Mouse (Mus musculus): Measurements from ENCODE around the gene Ankrd44. TPM values are rescaled to one million over a fixed set of nuclear protein-coding genes. Genes with fewer than 3 reads are reported as not detected.

Ankrd44 gene
- total and polyA plus RNA-seq, 3 experiments: 2.3 to 17.0 (median 12.7) TPM

DNA sequence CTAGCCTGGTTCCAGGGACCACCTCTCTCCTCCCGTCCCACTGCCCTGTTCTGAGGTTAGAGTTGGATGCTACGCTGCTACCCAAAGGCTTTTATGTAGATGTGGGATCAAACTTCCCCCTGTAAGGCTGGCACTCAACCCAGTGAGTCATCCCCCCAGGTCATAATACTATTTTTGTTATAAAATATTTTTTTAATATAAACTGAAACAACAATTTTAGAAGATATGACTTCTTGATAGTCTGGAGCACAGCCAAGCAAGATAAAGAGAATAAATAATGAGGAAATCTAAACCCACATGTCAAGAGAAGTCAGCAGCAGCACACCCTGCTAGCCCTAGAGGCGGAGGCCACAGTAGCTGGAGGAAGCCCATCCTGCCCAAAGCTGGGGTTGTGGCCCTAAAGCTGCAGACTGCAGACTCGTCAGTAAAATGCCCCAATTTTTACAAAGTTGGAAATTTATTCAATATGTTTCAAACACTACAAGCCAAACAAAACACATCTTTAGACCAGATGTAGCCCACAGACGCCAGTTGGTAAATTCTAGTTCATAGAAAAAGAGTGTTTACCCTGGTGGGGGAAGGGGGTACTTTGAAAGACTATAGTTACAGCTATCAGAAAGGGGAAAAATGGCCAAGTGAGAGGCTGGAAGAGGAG lies 79.7 kb downstream of the Ankrd44 start:
- no peak for DNase-seq

DNA sequence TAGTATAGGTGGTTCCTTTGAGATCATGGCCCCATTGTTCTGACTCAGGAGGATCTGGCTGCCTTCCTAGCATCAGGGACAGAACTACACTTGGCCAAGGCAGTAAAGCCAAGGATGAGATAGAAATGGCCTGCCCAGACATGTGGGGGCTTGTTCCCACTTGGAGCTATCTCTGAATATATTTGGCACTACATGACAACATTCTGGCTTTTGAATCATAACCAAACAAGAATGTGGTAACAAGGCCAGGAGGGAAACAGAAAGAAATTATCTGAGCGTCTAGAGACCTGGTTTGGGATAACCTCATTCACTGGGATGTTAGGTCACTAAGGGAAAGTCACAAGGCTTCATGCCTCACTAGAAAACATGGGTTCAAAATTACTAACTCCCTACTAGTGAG lies 81.8 kb downstream of the Ankrd44 start:
- no peak for DNase-seq

DNA sequence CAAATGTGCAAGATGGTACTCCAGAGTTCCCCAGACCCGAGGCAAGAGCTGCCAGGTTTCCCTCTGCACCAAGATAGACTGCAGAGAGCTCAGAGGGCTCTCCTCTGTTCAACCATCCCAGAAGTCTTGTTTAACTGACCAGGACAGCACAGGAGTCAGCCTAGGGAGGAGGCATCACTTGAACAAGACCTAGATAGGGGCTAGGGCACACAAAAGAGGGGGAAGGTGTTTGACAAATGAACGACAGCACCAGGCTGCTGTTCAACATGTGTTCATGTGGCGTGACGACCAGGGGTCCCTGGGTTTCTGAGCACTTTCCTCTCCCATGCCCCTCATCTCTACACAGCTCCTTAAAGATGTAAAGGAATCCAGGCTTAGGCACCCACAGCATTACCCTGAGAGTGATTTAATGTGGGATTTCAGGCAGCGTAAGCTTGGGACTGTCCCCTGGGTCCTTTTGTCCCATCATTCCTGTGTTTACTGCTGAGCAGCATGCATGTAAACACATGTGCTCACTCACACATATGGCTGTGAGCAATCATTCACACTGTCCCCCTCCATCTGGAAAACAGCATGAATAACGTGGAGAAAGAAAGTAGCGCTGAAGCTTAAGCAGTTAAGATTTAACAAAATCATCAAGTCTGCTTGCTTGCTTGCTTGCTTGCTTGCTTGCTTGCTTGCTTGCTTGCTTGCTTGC lies 83.3 kb downstream of the Ankrd44 start:
- DNase-seq: no peak

DNA sequence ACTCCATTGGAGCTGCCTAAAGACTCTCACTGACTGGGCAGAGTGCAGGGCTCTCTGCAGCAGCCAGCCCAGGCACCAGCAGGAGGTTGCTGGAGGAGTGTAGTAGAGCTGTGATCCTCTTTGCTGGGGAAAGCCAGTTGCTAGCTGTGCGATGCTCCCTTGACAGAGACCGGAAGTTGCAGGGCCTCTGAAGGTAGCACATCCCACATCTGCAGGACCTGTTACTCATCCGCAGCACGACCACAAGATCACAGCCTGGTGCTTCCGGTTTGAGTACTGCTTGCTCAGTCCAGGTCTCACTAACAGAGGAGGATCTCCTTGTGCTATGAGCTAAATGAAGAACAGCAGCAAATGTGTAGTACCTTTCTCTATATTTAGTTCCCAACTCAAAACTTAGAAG lies 84.4 kb downstream of the Ankrd44 start:
- DNase-seq: no peak

DNA sequence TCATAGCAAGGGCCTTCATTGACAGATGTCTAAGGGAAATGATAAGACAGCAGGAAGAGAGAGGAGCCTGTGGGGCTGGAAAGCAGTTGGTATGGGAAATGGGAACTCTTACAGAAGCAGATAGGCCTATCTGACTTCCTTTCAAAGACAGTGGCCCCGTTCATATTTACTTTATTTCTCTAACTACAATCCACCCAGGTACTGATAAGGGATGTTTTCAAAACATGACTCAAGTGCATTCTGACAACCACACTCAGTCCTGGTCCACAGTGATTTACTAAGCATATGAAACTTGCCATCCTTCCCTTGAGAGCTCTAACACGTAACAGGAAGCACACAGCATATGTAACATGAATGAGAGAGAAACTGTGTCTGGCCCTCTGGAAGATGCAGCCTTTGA lies 86.1 kb downstream of the Ankrd44 start:
- DNase-seq: no peak

DNA sequence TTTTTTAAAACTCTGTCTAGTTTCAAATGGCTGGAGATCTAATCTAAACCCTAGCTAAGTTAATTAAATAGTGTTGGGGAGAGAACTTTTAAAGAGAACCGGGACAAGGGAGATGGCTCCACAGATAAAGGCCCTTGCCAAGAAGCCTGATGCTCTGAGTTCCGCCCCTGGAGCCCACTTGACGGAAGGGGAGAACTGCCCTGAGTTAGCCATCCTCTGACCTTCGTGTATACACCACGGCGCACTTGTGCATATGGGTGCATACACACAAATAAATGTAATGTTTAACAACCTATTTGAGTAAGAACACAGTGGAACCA lies 87.7 kb downstream of the Ankrd44 start:
- DNase-seq: no peak

DNA sequence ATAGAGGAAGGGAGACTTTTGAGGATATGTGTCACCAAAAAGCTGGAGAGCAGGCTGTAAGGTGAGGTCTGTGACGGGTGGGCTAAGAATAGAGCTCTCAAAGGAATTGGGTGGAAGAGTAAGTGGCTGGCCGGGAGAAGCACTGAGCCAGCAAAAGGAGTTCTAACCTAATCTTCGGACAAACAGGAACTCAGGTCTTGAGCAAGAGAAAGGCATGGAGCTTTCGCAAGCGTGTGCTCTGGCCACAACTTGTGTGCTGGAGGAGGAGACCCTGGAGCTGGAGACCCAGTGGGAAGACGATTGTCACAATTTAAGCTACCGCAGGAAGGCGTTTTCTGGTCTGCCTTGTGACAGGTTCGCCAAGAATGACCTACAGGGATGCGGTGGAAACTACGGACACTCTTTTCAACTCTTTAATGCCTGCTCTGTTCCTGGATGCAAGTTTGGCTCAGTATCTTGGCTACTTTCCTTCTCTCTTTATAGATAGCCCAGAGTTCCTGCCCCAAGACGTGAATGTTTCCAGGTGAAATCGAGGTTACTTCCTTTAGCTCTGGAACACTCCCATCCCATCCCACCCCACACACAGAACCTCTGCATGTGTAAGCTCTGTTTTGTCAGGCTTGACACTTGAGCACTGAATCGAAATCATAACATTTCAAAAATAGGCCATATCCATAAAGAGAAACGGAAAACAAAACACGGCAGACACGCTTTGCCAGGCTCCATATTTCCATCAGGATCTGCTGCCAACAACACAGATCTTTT lies 88.3 kb downstream of the Ankrd44 start:
- DNase-seq: peak; percentile 33

DNA sequence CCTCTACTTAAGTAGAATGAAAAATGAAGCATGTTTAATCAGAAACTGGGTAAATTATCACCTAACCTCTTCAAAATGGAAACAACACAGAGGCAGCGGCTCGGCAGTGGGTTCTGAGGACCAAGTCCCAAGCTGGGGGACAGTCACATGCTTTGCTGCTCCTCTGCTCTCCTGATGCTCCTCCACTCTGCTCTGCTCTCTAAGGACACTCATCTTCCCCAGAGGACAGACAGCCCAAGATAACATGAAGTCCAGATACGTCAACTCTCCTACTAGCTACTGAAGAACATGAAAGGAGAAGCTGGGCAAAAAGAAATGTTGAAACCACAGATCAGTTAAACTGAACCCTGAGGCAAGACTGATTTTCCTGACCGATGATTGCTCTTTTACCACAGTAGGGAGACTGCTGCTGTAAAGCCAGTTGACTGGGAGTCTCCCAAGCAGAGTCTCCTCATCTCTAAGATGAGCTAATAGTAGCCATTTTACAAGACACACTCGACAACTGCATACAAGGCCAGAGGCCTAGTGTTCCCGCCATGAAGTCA lies 90.5 kb downstream of the Ankrd44 start:
- DNase-seq: no peak

DNA sequence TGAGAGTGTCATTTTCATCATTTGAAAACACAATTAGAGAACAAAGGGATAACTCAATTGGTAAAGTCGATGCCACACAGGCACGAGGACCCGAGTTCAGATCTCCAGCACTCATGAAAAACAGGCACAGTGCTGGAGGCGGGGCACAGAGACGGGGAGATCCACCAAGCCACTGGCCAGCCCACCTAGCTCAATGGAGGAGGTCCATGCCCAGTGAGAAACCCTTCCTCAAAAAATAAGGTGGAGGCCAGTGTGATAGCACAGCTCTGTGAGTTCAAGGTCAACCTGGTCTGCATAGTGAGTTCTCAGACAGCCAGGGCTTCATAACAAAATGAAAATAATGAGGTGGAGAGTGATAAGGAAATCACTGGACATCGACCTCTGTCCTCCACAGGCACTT lies 93.0 kb downstream of the Ankrd44 start:
- no peak for DNase-seq

DNA sequence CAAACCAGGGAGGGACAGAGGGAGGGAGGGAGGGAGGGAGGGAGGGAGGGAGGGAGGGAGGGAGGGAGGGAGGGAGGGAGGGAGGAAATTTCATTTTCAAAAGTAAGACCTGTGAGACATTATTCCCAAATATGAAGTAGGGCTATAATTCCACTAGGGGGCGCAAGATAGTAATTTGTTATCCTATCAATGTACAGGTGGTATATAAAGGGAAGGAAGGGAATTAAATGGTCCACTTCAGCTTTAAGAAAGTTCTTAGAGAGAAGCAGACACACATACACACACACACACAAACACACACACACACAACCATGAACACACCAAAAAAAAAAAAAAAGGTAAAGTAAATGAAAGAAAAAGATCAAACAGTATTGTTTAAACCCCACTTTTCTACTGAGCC lies 93.4 kb downstream of the Ankrd44 start:
- peak; percentile 17 for DNase-seq

DNA sequence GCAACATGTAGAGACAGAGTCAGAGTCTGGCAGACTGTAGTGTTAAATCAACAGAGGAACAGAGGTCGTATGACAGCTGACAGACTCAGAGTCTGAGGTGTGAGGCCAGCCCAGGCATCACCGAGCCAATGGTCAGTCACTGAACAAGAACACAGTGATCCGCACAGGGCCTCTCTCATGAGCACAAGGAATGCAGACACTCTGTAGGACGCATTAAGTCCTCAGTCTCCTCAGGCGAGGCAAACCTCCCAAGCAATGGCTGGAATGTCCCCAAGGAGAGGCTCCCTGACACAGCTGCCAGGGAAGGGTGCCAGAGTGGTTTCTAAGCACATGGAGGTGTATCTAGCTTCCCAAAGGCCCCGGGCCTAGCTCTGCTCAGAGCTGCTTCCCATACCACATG lies 96.0 kb downstream of the Ankrd44 start:
- peak; percentile 23 for DNase-seq

DNA sequence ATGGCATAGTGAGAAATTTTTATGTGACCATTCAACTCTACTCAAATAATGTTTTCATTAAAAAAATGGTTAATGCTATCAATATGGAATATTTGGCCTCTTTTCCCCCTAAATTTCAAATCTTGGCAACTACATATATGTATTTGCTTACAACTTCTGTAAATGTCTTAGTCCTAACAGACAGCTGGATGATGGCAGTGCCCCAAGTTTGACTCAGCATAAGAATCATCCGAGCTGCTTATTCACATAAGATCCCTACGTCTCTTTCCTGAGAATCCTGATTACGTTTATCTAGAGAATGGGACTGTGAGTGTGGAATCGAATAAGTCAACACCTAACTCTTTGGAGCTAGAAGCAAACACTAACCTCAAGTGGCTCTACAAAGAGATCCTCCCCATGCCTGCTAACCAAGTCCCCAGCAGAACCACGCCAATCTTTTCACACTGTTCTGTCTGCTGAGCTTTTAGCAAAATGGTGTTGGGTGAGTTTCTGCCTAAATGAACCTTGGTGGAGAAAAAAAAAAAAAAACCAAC lies 96.4 kb downstream of the Ankrd44 start:
- no peak for DNase-seq

DNA sequence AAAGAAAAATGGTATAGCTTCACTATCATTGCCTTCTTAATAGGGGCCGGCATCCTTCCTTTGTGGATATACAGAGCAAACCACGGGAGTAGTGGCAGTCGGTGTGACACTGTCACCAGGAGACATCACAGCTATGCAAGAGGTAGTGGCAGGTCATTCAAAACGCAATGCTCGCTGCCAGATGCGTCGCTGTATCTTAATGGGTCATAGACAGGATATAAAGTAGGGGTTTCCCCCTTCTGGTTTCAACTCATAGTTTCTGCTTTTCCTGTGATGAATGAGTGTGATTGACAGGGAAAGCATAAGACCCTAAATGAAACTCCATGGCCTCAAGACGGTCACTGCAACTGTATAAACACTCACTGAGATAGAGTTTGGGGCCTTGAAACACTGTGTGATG lies 98.4 kb downstream of the Ankrd44 start:
- no peak for DNase-seq

DNA sequence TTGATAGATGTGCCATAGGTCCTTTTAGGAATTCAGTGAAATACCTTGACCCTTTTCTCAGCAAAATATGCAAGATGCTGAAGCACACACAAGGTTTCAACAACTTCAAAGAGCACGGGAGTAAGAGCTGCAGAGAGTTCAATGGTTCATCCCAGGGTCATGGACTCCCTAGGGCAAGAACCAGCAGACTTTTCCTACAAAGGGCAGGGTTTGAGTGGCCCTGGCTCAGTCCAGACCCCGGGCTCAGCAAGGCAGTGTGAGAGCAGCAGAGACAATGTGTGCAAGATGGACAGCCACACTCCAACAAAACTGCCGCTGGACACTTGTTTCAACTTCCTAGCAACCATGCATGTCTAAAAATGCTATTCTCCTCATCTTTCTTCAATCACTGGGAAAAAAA lies 98.8 kb downstream of the Ankrd44 start:
- no peak for DNase-seq

DNA sequence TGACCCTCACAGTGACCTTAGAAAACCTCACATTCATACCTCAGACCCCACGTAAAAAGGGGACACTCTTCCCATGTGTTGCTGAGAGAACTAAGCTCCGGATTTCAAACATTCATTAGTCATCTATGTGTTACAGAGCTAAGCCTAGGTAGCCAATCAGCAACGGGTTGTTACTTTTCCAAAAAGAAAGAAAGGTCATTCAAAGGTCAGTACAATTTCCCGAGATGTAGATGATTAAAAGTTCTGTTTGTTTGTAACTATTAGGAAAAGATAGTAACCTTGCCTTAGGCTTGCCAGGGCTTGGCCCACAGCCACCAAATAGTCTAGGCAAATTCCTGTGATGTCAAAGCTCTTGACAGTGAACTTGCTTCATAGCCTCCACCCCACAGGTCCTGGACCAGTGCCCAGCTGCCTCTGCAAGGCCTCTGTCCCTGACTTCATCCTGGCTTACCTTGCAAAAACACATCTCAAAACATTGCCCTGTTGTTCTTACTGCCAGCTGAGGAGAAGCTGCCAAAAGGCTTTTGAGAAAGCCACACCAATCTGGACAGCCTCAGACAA lies 99.7 kb downstream of the Ankrd44 start:
- DNase-seq: peak; percentile 93

DNA sequence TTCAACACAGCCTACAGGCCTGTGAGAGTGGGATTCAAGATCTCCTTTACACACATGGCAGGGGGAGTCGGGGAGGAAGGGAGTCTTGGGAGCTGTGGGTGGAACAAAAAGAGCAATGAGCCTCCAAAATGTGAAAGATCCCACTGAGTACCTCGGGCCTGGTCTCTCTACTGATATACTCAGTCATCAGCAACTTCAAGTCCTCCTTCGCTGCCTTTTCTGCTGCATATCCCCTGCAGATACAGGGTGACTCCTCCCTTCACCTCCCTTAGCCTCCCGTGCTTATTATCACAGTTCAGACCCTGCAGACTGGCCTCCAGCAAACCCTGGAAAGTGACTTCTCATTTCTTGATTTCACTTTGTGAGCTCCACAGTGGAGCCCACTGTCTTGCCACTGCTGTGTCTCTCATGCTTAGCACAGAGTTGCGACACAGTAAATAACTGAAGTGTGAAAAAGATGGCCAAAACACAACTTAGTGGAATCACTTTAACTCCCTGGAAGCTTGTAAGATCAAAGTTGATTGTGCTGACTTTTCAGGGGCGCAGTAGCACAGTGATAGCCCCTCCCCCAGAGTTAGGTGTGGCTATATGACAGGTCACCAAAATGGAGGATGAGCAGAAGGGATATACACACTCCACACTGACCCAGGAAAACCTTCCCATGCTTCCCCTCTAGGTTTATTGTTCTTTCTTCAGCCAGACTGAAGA lies 100.3 kb downstream of the Ankrd44 start:
- no peak for DNase-seq

DNA sequence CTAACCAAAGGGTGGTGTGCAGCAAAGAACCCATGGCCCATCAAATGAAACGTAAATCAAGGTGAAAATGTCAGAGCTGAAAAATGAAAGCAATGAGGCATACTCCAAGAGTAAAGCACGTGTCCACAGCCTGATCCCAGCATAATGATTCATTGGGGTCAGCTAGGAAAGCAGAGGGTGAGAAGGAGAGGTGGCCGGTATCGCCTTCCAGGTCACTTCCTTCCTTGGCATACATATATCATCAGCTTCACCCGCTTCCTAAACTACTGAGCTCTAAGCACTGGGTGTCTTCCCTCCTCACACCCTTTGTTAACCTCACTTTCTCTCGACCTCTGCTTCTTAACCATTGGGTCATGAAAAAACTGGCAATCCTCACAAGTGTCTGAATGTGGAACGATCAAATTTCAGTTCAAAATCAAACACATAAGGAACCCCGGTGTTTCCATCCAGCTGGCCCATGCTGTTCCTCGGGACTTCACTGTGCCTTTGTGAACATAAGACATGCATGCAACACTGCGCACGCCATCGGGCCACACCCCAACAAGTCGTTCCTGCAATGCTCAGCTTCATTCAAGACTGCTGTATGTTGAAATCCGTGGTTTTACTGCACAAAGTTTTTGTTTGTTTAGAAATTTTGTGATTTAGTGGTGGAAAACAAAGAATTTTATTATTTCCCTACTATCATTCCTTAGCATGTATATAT lies 101.9 kb downstream of the Ankrd44 start:
- DNase-seq: peak; percentile 19

DNA sequence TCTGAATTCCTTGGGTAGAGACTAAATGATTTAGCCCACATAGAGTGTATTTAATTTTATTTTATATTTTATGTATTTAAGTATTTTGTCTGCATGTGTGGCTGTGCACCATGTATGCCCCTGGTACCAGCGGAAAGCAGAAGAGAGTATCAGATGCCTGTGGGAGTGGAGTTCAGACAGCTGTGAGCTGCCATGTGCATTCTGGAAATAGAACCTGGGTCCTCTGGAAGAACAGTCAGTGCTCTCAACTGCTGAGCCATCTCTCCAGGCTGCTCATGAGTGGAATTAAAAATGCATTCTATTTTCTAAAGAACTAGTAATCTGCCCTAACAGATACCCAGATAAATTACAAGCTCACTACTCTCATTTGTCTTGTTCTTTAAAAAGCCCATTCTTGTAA lies 104.4 kb downstream of the Ankrd44 start:
- DNase-seq: no peak

DNA sequence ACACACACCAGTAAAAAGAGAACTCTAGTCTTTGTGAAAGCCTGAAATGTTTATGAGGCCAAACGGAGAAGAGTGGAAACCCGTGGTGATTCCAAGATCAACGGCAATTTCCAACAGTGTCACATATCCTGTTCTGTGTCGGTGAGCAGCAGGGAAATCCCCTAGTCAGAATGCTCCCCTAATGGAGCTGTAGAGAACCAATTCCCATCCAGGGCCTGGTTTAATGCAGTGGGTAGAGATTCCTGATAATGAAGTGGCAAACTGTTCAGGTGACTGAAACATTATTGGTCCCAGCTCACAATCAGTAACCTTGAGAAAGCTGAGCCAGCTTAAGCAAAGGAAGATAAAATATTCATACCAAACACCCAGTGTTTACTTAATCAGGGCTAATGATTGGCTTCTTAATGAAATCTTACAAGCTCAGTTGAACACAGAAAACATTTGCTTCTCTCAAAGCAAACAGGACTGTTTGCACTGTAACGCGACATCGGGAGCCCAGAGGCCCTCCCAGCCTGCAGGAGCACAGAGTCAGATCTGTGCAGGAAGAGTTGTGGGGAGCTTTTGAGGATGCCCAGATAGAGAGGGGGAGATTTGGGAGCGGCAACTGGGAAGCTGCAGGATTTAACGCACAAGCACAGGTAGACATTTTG lies 110.9 kb downstream of the Ankrd44 start:
- no peak for DNase-seq

DNA sequence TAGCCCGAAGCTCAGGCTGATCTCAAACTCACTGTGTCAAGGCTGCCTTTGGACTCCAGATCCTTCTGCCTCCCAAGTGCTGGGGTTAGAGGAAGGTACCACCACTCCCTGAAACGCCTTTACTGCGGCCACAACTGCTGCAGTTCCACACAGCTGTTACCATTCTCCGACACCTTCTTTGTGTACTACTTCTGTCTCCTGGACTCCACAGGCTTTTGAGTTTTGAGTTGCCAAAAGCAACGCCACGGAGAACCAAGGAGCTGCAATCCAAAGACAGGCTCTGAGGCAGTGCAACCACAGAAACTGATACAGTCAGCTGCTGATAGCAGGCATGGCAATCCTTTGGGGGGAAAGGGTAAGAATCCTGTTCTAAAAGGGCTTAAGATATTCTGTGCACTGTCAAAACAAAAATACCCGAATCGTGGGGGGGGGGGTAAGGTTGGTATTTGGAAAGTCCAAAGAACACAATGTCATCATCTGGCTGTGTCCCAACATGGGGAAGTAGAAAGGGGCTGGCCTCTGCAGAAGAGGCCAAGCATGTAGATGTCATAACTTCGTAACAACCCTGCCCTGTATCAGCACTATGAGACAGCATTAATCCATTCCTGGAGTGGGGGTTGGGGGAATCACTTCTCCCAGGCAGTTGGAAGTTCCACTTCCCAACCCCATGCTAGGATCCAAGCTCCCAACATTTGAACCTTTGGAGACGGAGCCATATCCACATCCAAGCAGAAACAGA lies 116.2 kb downstream of the Ankrd44 start:
- no peak for DNase-seq
